Comparison of ENCODE assay signal across 8 mouse cellular contexts in genomic region chr4:120268214-120269061, GRCm38 (mm10). TPM values are rescaled to one million over a fixed set of nuclear protein-coding genes. Genes with fewer than 3 reads are reported as not detected.
DNase-seq lines count a peak whose midpoint lies in the region; ATAC-seq and TF ChIP-seq lines count a peak whose summit lies in the region.

No protein-coding gene starts in this region.

- H3K9ac ChIP-seq in heart, embryonic 12.5 days = peak overlapping the region; percentile 73
- H3K9ac ChIP-seq in midbrain, embryonic 11.5 days (ENCODE audit: low read length) = peak overlapping the region; percentile 46; the same call in 1 of the 2 replicates

- no peak overlapping the region for H3K27ac ChIP-seq in heart, embryonic 12.5 days (ENCODE audit: poor library complexity, severe bottlenecking)
- peak overlapping the region; percentile 70 for H3K27ac ChIP-seq in hindbrain, embryonic 10.5 days
- H3K27ac ChIP-seq in midbrain, embryonic 11.5 days (ENCODE audit: low read depth, low read length) = no peak overlapping the region

- H3K9me3 ChIP-seq in heart, embryonic 12.5 days (replicated peaks) = no peaks in the 10 kb centered on the region
- no peaks in the 10 kb centered on the region for H3K9me3 ChIP-seq in hindbrain, embryonic 10.5 days
- no peaks in the 10 kb centered on the region for H3K9me3 ChIP-seq in midbrain, embryonic 11.5 days (ENCODE audit: control insufficient read depth, low read length)

- DNase-seq in heart, adult 8-10 months (ENCODE audit: low spot score) = no peak
- DNase-seq in brain, embryonic 14.5 days (ENCODE audit: low read depth) = peak; percentile 74
- DNase-seq in hindbrain, embryonic 10.5 days (ENCODE audit: low spot score) = peak; percentile 54
- DNase-seq in midbrain, embryonic 11.5 days (ENCODE audit: low spot score, missing footprints) = peak; percentile 92
- DNase-seq in yolk sac, embryonic 10.5 days (ENCODE audit: low spot score) = no peak
- no peak for DNase-seq in layer of hippocampus, postnatal 25 days (ENCODE audit: extremely low spot score in 1 of 2, low spot score in 1 of 2)
- DNase-seq in frontal cortex, postnatal 10 days (ENCODE audit: low spot score in 2 of 2) = no peak

- H3K4me1 ChIP-seq in heart, embryonic 12.5 days (replicated peaks) = peaks cover 38% of the 10 kb centered on the region
- peaks cover 47% of the 10 kb centered on the region for H3K4me1 ChIP-seq in hindbrain, embryonic 10.5 days (replicated peaks)
- peaks cover 11% of the 10 kb centered on the region for H3K4me1 ChIP-seq in midbrain, embryonic 11.5 days (ENCODE audit: control insufficient read depth, insufficient read depth, low read length)

- no peak for TF ChIP-seq POLR2A in brain, embryonic 14.5 days (IDR thresholded peaks at IDR 0.05; ENCODE audit: borderline replicate concordance, extremely low read depth, insufficient read depth, insufficient read length, poor library complexity, severe bottlenecking)

- 2% methylated on average over 104 of the region's 112 CpGs for WGBS in heart, embryonic 12.5 days
- WGBS in hindbrain, embryonic 10.5 days = under 1% methylated on average over 111 of the region's 112 CpGs
- under 1% methylated on average over 96 of the region's 112 CpGs for WGBS in midbrain, embryonic 11.5 days

- peak overlapping the region; percentile 55 for H3K4me3 ChIP-seq in heart, embryonic 12.5 days
- H3K4me3 ChIP-seq in hindbrain, embryonic 10.5 days = peak overlapping the region; percentile 52
- H3K4me3 ChIP-seq in midbrain, embryonic 11.5 days (ENCODE audit: low read depth, low read length) = peak overlapping the region; percentile 36

- no peak for TF ChIP-seq CTCF in brain, embryonic 14.5 days (IDR thresholded peaks at IDR 0.05; ENCODE audit: borderline replicate concordance, extremely low read depth, insufficient read depth, insufficient read length)

- ATAC-seq in heart, embryonic 12.5 days (ENCODE audit: insufficient number of reproducible peaks, low FRiP score) = no peak
- peak; percentile 60 for ATAC-seq in midbrain, embryonic 11.5 days (ENCODE audit: low FRiP score)

- peak overlapping the region; percentile 93 for H3K4me2 ChIP-seq in heart, embryonic 12.5 days
- peak overlapping the region; percentile 53 for H3K4me2 ChIP-seq in midbrain, embryonic 11.5 days

- H3K36me3 ChIP-seq in heart, embryonic 12.5 days = no peaks in the 10 kb centered on the region
- H3K36me3 ChIP-seq in hindbrain, embryonic 10.5 days = no peaks in the 10 kb centered on the region
- no peaks in the 10 kb centered on the region for H3K36me3 ChIP-seq in midbrain, embryonic 11.5 days (ENCODE audit: control insufficient read depth, insufficient read depth, low read length)

- peaks cover 99% of the 10 kb centered on the region for H3K27me3 ChIP-seq in heart, embryonic 12.5 days (replicated peaks)
- peaks cover 98% of the 10 kb centered on the region for H3K27me3 ChIP-seq in hindbrain, embryonic 10.5 days (ENCODE audit: insufficient read depth, poor library complexity, severe bottlenecking)
- peaks cover 73% of the 10 kb centered on the region for H3K27me3 ChIP-seq in midbrain, embryonic 11.5 days (ENCODE audit: control insufficient read depth, insufficient read depth, low read length)

RNA-seq across cellular contexts. Expression of gene Foxo6, which starts 18.7 kb away (rescaled TPM):
- polyA plus RNA-seq in heart, embryonic 12.5 days (2016; fragmentation: Nextera tagmentation; extraction: Ambion mirVana) = 0.06 and 0.08 TPM in 2 replicates
- total RNA-seq in heart, adult 8-10 months (2022) = 1 to 10 TPM; 2.3 to 6.3 (median 3.3) TPM
- polyA plus RNA-seq in brain, embryonic 14.5 days (2012; rRNA removed) = 22.7 and 35.4 TPM in 2 replicates
- polyA plus RNA-seq in hindbrain, embryonic 10.5 days (2016; fragmentation: Nextera tagmentation; extraction: Ambion mirVana) = 0.20 and 0.25 TPM in 2 replicates
- polyA plus RNA-seq in midbrain, embryonic 11.5 days (2014; fragmentation: Nextera tagmentation; extraction: Ambion mirVana) = 0.11 and 0.25 TPM in 2 replicates
- total RNA-seq in layer of hippocampus, postnatal 25 days (2021) = 10 to 100 TPM; 36.3 to 37.4 TPM

Comparison
In these comparisons a context has a peak if more than half of its experiments do, and no peak if none do; other contexts are left out.
1. DNase-seq: peak in brain, embryonic 14.5 days (single experiment), hindbrain, embryonic 10.5 days (single experiment) and midbrain, embryonic 11.5 days (single experiment); none in heart, adult 8-10 months (single experiment), yolk sac, embryonic 10.5 days (single experiment), layer of hippocampus, postnatal 25 days (0 of 2) and frontal cortex, postnatal 10 days (0 of 2).
2. RNA of gene Foxo6, which starts 18.7 kb away (polyA plus RNA-seq): 22.7 to 35.4 TPM in brain, embryonic 14.5 days; 0.11 to 0.25 TPM in midbrain, embryonic 11.5 days, 0.20 to 0.25 TPM in hindbrain, embryonic 10.5 days and 0.06 to 0.08 TPM in heart, embryonic 12.5 days; every median in the first group is over 10 times any median in the second.
3. Peak in every context shown above with its lines, with median percentiles within 50 percentile points of each other: H3K4me3 ChIP-seq.